Mouse (Mus musculus) heart, embryonic 14.5 days (tissue): ENCODE measurements around the gene Eid1. TPM values are rescaled to one million over a fixed set of nuclear protein-coding genes. Genes with fewer than 3 reads are reported as not detected.
A peak's percentile ranks its signal among the peaks of the same experiment; 100 is the strongest.

Experiments used
- ATAC-seq: fragments of 200-750 bp; cut with Nextera tagmentation; 2 replicates; pipeline ENCODE4 v1.8.0; 2017; ENCODE audit warnings: low read depth, moderate TSS enrichment; ENCODE audit not compliant: insufficient number of reproducible peaks, insufficient read depth, low FRiP score
- H3K27ac ChIP-seq, 2 experiments: fragments of 200-500 bp in 1 of 2; fragments of 300-500 bp in 1 of 2; sonication (generic) in 1 of 2; replicated peaks in 1 of 2; 2 replicates each; pipeline ENCODE4 v1.5.1; 2012 to 2014; ENCODE audit warnings: low read depth in 2 of 2, low read length in 2 of 2, control low read depth in 1 of 2, mild to moderate bottlenecking in 1 of 2, mixed read lengths in 1 of 2; ENCODE audit not compliant: control insufficient read depth in 1 of 2, insufficient read depth in 1 of 2
- H3K27me3 ChIP-seq: fragments of 300-500 bp; sonication (generic); 2 replicates; pipeline ENCODE4 v1.6.1; 2014; ENCODE audit warnings: mild to moderate bottlenecking, low read length, control low read depth; ENCODE audit not compliant: control insufficient read depth, insufficient read depth
- H3K36me3 ChIP-seq: fragments of 300-500 bp; sonication (generic); 2 replicates; pipeline ENCODE4 v1.6.1; 2014; ENCODE audit warnings: mild to moderate bottlenecking, control low read depth, low read length, mixed read lengths; ENCODE audit not compliant: control insufficient read depth, insufficient read depth
- H3K4me1 ChIP-seq, 2 experiments: fragments of 200-500 bp in 1 of 2; fragments of 300-500 bp in 1 of 2; sonication (generic) in 1 of 2; 2 replicates each; pipeline ENCODE4 v1.6.1; 2012 to 2014; ENCODE audit warnings: low read length in 2 of 2, control low read depth in 1 of 2, mixed read lengths in 1 of 2; ENCODE audit not compliant: control insufficient read depth in 2 of 2, insufficient read depth in 2 of 2
- H3K4me2 ChIP-seq: fragments of 300-500 bp; sonication (generic); 2 replicates; pipeline ENCODE4 v1.6.1; 2014; ENCODE audit warnings: mild to moderate bottlenecking, low read length
- H3K4me3 ChIP-seq, 2 experiments: fragments of 200-500 bp in 1 of 2; fragments of 300-500 bp in 1 of 2; sonication (generic) in 1 of 2; 2 replicates each; pipeline ENCODE4 v1.5.1; 2012 to 2014; ENCODE audit warnings: low read length in 2 of 2, mild to moderate bottlenecking in 2 of 2, control low read depth in 1 of 2, low read depth in 1 of 2, moderate library complexity in 1 of 2; ENCODE audit not compliant: control insufficient read depth in 1 of 2, insufficient read depth in 1 of 2
- H3K9ac ChIP-seq: fragments of 300-500 bp; sonication (generic); 2 replicates; pipeline ENCODE4 v1.6.1; 2014; ENCODE audit warnings: mild to moderate bottlenecking, low read length
- H3K9me3 ChIP-seq: fragments of 300-500 bp; sonication (generic); 2 replicates; pipeline ENCODE4 v1.6.1; 2016; ENCODE audit warnings: low read length, control low read depth; ENCODE audit not compliant: control insufficient read depth
- WGBS: fragments of 180-500 bp; shearing (Covaris S2); extraction: QIAGEN DNeasy Blood & Tissue Kit; methylation state at CpG from one replicate; pipeline ENCODE4 v1.1.7; 2014; 5-methylcytosine and 5-hydroxymethylcytosine counted together
- polyA plus RNA-seq: library from polyadenylated mRNA; unstranded; fragments of >200 nt; fragmentation: Nextera tagmentation; extraction: Ambion mirVana; gene quantifications from 2 replicates; pipeline ENCODE4 v1.2.1, GENCODE M21; 2014

Eid1 gene
- polyA plus RNA-seq, 1 experiment from 2014 or later: 208 TPM

DNA sequence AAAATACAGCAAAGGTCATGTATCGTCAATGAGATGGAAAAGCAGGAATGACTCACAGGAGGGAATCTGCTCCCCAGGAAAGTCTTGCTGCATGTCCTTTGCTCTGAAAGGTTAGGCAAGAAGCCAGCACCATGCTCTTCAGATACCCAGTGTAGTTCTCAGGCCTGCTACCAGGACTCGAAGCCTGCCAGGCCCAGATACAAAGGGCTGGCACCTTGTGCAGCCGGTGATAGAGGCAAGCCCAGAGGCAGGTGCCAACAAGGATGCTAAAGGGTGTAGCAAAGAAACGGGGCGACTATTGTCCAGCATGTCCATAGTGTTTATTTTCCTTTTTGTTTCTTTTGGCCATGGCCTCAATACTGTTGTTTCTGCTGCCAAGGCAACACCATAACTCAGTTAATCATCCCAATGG, 33.6 kb downstream of the Eid1 start:
- 66% methylated on average over 5 of the region's 5 CpGs for WGBS
- no peak overlapping the region for H3K4me3 ChIP-seq
- H3K27ac ChIP-seq: no peak overlapping the region
- no peaks in the 10 kb centered on the region for H3K4me1 ChIP-seq
- H3K4me2 ChIP-seq: no peak overlapping the region
- no peaks in the 10 kb centered on the region for H3K27me3 ChIP-seq
- no peak for ATAC-seq
- no peaks in the 10 kb centered on the region for H3K36me3 ChIP-seq
- H3K9ac ChIP-seq: no peak overlapping the region
- H3K9me3 ChIP-seq: no peaks in the 10 kb centered on the region

DNA sequence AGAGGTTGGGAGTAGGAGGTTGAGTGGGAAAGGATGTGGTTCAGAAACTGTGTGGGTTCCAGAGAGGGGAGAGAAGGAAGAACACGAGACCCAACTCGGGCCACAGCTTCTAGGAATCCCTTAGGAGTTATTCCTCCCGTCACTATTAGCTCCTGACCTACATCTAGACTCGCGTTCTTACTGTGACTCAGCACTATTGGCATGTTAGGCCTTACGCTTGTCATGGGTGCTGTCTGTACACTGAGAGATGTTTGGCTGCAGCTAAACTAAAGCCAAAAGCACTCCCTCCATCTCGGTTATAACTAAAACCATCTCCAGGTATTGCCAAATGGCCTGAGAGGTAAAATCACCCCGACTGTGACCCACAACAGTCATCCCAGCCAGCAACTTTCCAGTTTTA, 43.7 kb downstream of the Eid1 start:
- 78% methylated on average over 8 of the region's 8 CpGs for WGBS
- H3K9me3 ChIP-seq: no peaks in the 10 kb centered on the region

DNA sequence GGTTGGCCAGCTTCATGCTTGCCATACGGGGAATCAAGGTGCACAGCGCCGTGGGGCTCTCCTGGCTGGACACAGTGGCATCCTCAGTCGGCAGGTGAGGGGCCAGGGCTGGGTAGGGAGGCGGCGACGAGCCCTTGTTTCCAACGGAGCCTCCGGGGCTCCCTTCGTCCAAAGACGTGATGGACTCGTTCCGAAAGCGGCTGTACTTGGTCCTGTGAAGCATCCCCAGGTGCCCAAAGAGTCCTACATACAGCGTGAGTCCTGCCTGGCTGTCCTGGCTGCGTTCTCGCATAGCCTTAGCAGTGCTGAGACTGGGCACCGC, 50.2 kb downstream of the Eid1 start:
- ATAC-seq: no peak
- Histone ChIP-seq H3K27me3 (peaks cover 33% of the 10 kb centered on the region), H3K4me2 (peak overlapping the region; percentile 100), H3K4me1 (peaks cover 9 to 14% of the 10 kb centered on the region in 2 experiments), H3K36me3 (no peaks in the 10 kb centered on the region), H3K9ac (peak overlapping the region; percentile 73), H3K4me3 (peak overlapping the region; percentile 56 to 58), H3K9me3 (no peaks in the 10 kb centered on the region), H3K27ac (no peak overlapping the region)
- WGBS: 1% methylated on average over 18 of the region's 18 CpGs

More for the DNA sequence above, 43.7 kb downstream of the Eid1 start:
- H3K4me2 ChIP-seq: no peak overlapping the region
- H3K9ac ChIP-seq: no peak overlapping the region
- H3K4me1 ChIP-seq: no peaks in the 10 kb centered on the region
- no peak overlapping the region for H3K27ac ChIP-seq
- H3K4me3 ChIP-seq: no peak overlapping the region
- ATAC-seq: no peak
- H3K36me3 ChIP-seq: no peaks in the 10 kb centered on the region
- H3K27me3 ChIP-seq: peaks cover 9% of the 10 kb centered on the region

DNA sequence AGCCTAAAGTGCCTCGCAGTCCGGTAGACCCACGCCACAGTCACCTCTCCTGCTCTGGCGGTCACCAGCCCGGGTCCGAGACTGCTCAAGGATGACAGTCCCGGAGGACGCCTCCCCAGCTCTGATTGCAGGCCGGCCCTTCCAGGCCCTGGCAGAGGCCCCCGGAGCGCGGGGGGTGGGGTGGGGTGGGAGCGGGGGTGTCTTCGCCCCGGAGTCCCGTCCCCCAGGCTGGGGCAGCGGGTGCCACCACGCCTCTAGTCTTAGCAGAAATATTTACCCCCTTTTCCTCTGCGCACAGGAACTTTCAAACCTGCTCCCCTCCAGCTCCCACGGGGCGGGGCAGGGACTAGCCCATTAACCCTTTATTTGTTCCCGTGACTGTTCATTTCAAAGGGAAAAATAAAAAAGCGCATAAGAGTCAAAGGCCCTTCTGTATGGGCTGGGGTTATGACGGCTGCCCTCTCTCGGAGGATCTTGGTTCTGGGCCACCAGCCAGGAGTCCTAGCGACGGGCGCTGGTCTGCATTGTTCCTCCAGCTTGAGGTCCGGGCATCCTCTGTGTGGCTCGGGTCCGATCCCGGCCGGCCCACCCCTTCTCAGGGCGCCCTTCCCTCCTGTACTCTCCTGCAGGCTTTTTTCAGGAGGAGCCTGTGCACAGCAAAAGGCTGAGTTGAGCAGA, 50.7 kb downstream of the Eid1 start:
- H3K27ac ChIP-seq: no peak overlapping the region
- no peak; the same call in 1 of the 2 replicates for ATAC-seq
- H3K4me1 ChIP-seq: peaks cover 9 to 14% of the 10 kb centered on the region in 2 experiments
- H3K36me3 ChIP-seq: no peaks in the 10 kb centered on the region
- H3K9me3 ChIP-seq: no peaks in the 10 kb centered on the region
- H3K4me3 ChIP-seq: peak overlapping the region; percentile 56 to 58
- WGBS: 0% methylated on average over 34 of the region's 34 CpGs
- H3K9ac ChIP-seq: peak overlapping the region; percentile 73
- peak overlapping the region; percentile 100 for H3K4me2 ChIP-seq
- H3K27me3 ChIP-seq: peaks cover 33% of the 10 kb centered on the region

DNA sequence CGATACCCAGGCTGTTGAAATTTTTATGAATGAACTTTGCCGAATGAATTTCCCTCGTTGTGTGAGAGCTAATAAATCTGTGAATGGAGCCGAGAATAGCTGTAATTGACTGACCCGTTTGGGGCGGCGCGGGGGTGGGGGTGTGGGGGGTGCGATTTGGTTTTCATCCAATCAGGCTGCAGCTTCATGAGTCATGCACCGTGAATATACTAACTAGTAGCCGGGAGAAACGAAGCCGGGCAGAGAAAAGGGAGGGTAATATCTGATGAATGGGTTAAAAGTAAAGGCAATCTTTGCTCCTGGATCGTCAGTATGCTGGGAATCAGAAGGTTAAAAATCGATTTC, 51.2 kb downstream of the Eid1 start, which contains the start of gene Shc4:
Shc4 (minus strand) TSS at position 63 of the 345 bp plus-strand sequence.
- peak within 1 kb of the TSS; percentile 56 to 58 for H3K4me3 ChIP-seq
- 0 out of 2 replicates have a peak, but pooled peaks have one; percentile 36 for ATAC-seq
- H3K4me1 ChIP-seq: peaks cover 9 to 14% of the 10 kb centered on the region in 2 experiments

More for the DNA sequence above, 51.2 kb downstream of the Eid1 start, which contains the start of gene Shc4:
- peaks cover 33% of the 10 kb centered on the region for H3K27me3 ChIP-seq
- H3K27ac ChIP-seq: no peak within 1 kb of the TSS
- peak within 1 kb of the TSS; percentile 100 for H3K4me2 ChIP-seq
- WGBS: under 1% methylated on average over 15 of the region's 15 CpGs
- no peaks in the 10 kb centered on the region for H3K9me3 ChIP-seq
- H3K36me3 ChIP-seq: no peaks in the 10 kb centered on the region
- H3K9ac ChIP-seq: peak within 1 kb of the TSS; percentile 73

Other genes starting within 250 kb of the Eid1 start
- gene Gm9913, start 168.0 kb upstream of the Eid1 start, polyA plus RNA-seq: 0.36 and 0.49 TPM in 2 replicates
- gene Fbn1, start 165.1 kb upstream of the Eid1 start, polyA plus RNA-seq: 28.9 and 33.6 TPM in 2 replicates
- gene Cep152, start 48.0 kb upstream of the Eid1 start, polyA plus RNA-seq: 3.7 and 4.0 TPM in 2 replicates
- 1.2 and 1.3 TPM in 2 replicates for gene Shc4, start 51.1 kb downstream of the Eid1 start, polyA plus RNA-seq
- gene Secisbp2l, start 109.8 kb downstream of the Eid1 start, polyA plus RNA-seq: 15.7 and 16.4 TPM in 2 replicates
- gene Galk2, start 186.0 kb downstream of the Eid1 start, polyA plus RNA-seq: 31.9 and 34.0 TPM in 2 replicates
- 66.9 and 71.0 TPM in 2 replicates for gene Cops2, start 186.0 kb downstream of the Eid1 start, polyA plus RNA-seq